Mouse (Mus musculus) adrenal gland, adult 2 months (tissue): ENCODE measurements around the gene Il6st. TPM values are rescaled to one million over a fixed set of nuclear protein-coding genes. Genes with fewer than 3 reads are reported as not detected.

Source experiments
- DNase-seq: peaks from one replicate; pipeline ENCODE4 v3.0.0; 2021
- polyA plus RNA-seq: library from polyadenylated mRNA; depleted of rRNA; stranded (reverse); fragments of >200 nt; gene quantifications from 2 replicates; pipeline ENCODE4 v1.2.3, GENCODE M21; 2012
- total RNA-seq, 2 experiments: library from RNA; stranded (reverse); gene quantifications; 2 replicates each; pipeline ENCODE4 v1.2.3; 2021

Il6st gene
- total and polyA plus RNA-seq, 3 experiments, result 44.4 to 355 (median 339) TPM

GRCm38 (mm10) chr13:112482525-112482924 lies 18.7 kb downstream of the Il6st start:
- no peak for DNase-seq

- DNase-seq, result no peak
These were observed 19.1 kb downstream of the Il6st start for GRCm38 (mm10) chr13:112483015-112483414.

GRCm38 (mm10) chr13:112486236-112486635 lies 22.4 kb downstream of the Il6st start:
- DNase-seq, result no peak

- no peak for DNase-seq
These were observed 22.8 kb downstream of the Il6st start for GRCm38 (mm10) chr13:112486676-112487075.

GRCm38 (mm10) chr13:112490036-112490435 lies 26.2 kb downstream of the Il6st start:
- DNase-seq, result no peak

- DNase-seq, result no peak
These were observed 27.9 kb downstream of the Il6st start for GRCm38 (mm10) chr13:112491636-112492284.

GRCm38 (mm10) chr13:112492285-112492678 lies 28.4 kb downstream of the Il6st start:
- DNase-seq, result no peak

GRCm38 (mm10) chr13:112494590-112494989 lies 30.7 kb downstream of the Il6st start:
- no peak for DNase-seq

- DNase-seq, result no peak
These were observed 36.2 kb downstream of the Il6st start for GRCm38 (mm10) chr13:112500027-112500426.

GRCm38 (mm10) chr13:112500466-112500865 lies 36.6 kb downstream of the Il6st start:
- DNase-seq, result no peak

- no peak for DNase-seq
These were observed 40.0 kb downstream of the Il6st start for GRCm38 (mm10) chr13:112503846-112504245.

- no peak for DNase-seq
These were observed 41.6 kb downstream of the Il6st start for GRCm38 (mm10) chr13:112505436-112505835.

- no peak for DNase-seq
These were observed 42.9 kb downstream of the Il6st start for GRCm38 (mm10) chr13:112506766-112507165.

- DNase-seq, result no peak
These were observed 43.8 kb downstream of the Il6st start for GRCm38 (mm10) chr13:112507691-112508090.

- DNase-seq, result no peak
These were observed 44.6 kb downstream of the Il6st start for GRCm38 (mm10) chr13:112508487-112508886.

- peak; percentile 52 for DNase-seq
These were observed 45.6 kb downstream of the Il6st start for GRCm38 (mm10) chr13:112509465-112509864.

GRCm38 (mm10) chr13:112510437-112511212 lies 46.8 kb downstream of the Il6st start:
- no peak for DNase-seq

GRCm38 (mm10) chr13:112511261-112511660 lies 47.4 kb downstream of the Il6st start:
- no peak for DNase-seq

- DNase-seq, result no peak
These were observed 47.9 kb downstream of the Il6st start for GRCm38 (mm10) chr13:112511810-112512209.

GRCm38 (mm10) chr13:112512824-112513223 lies 49.0 kb downstream of the Il6st start:
- no peak for DNase-seq

GRCm38 (mm10) chr13:112514546-112514945 lies 50.7 kb downstream of the Il6st start:
- DNase-seq, result no peak

- no peak for DNase-seq
These were observed 58.4 kb downstream of the Il6st start for GRCm38 (mm10) chr13:112522261-112522660.

- no peak for DNase-seq
These were observed 59.0 kb downstream of the Il6st start for GRCm38 (mm10) chr13:112522896-112523295.
